Mouse (Mus musculus) ovary, adult 2 months (tissue): Measurements from ENCODE around the gene Gm3029. TPM values are rescaled to one million over a fixed set of nuclear protein-coding genes. Genes with fewer than 3 reads are reported as not detected.

Experiments
- polyA plus RNA-seq: library from polyadenylated mRNA; depleted of rRNA; stranded (reverse); fragments of >200 nt; gene quantifications from 2 replicates; pipeline ENCODE4 v1.2.3, GENCODE M21; 2012; rRNA removed

The Gm3029 gene
- not detected in 2 replicates for polyA plus RNA-seq

DNA sequence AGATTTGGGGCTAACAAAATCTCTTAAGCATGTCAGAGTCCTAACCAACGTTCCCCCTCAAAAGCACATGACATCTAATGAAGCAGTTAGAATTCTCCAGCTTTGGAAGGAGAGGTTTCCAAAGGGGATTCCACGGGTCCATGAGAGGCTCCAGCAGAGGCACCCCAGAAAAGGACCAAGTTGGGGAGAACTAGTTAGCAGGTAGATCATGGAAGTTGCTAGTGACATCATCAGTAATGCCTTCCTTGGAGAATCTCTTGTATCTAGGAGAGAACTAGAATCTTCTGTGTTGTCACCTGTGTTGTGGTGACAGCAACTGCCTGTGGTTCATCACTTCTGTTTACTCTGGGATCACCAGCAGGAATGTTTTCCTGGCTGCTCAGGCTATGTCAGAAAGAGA is at the start of gene Gm3029:
TSS of gene Gm3029 (plus strand) at position 301 of the 400 bp plus-strand sequence.

DNA sequence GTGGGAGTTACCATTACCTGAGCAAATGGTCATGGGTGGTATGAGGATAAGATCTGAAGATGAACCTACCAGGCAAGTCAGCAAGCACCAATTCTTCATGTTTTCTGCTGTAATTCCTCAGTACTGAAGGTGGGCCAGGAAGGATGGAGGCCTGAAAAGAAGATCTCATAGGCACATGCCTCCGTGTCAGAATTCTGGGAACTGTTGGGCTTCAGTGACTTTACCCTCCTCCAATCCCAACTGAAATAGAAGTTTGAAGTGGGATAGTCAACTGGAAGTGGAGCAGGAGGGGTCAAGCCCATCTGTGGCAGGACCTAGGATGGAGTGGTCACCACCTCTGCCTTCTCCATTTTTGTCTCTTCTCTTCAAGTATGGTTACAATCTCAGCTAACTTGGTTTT is 47.7 kb upstream of the Gm3029 start, which contains the start of gene Gm2916:
TSS of gene Gm2916 (plus strand) at position 301 of the 400 bp plus-strand sequence.

GRCm38 (mm10) chr14:3963247-3963646 is 31.7 kb downstream of the Gm3029 start, which contains the start of gene Gm3095:
Gene Gm3095, plus strand, starts transcription at chr14:3963547.

Other genes with a start within 250 kb of the Gm3029 start
- gene Gm3043, start 243.0 kb upstream of the Gm3029 start, polyA plus RNA-seq = not detected in 2 replicates
- 0.14 TPM in 1 of 2 replicates, not detected in the other for gene Gm3002, start 121.7 kb upstream of the Gm3029 start, polyA plus RNA-seq
- gene Gm3033, start 85.5 kb upstream of the Gm3029 start, polyA plus RNA-seq = not detected in 2 replicates
- gene Gm2916, start 47.6 kb upstream of the Gm3029 start, polyA plus RNA-seq = not detected in 2 replicates
- gene Gm3095, start 31.8 kb downstream of the Gm3029 start, polyA plus RNA-seq = 0.21 TPM in 1 of 2 replicates, not detected in the other
- gene Gm3099, start 66.6 kb downstream of the Gm3029 start, polyA plus RNA-seq = not detected in 2 replicates
- 0.12 TPM in 1 of 2 replicates, not detected in the other for gene Gm5796, start 92.2 kb downstream of the Gm3029 start, polyA plus RNA-seq
- not detected in 2 replicates for gene Gm3115, start 152.4 kb downstream of the Gm3029 start, polyA plus RNA-seq
- gene Gm8108, start 178.8 kb downstream of the Gm3029 start, polyA plus RNA-seq = not detected in 2 replicates
- not detected in 2 replicates for gene Gm3127, start 233.3 kb downstream of the Gm3029 start, polyA plus RNA-seq